Mouse (Mus musculus) forebrain, embryonic 16.5 days (tissue): ENCODE measurements around the gene Disc1. TPM values are rescaled to one million over a fixed set of nuclear protein-coding genes. Genes with fewer than 3 reads are reported as not detected.

Experiments used
- ATAC-seq: fragments of 200-750 bp; cut with Nextera tagmentation; 2 replicates; pipeline ENCODE4 v1.8.0; 2017; ENCODE audit warnings: mild to moderate bottlenecking, moderate library complexity
- H3K27ac ChIP-seq: fragments of 300-500 bp; sonication (generic); 2 replicates; pipeline ENCODE4 v1.5.1; 2014; ENCODE audit warnings: low read length, control low read depth
- H3K27me3 ChIP-seq: fragments of 300-500 bp; sonication (generic); replicated peaks from 2 replicates; pipeline ENCODE4 v1.6.1; 2014; ENCODE audit warnings: low read length; ENCODE audit not compliant: control insufficient read depth, insufficient read depth
- H3K36me3 ChIP-seq: fragments of 300-500 bp; sonication (generic); 2 replicates; pipeline ENCODE4 v1.6.1; 2014; ENCODE audit not compliant: control insufficient read depth, insufficient read depth
- H3K4me1 ChIP-seq: fragments of 300-500 bp; sonication (generic); replicated peaks from 2 replicates; pipeline ENCODE4 v1.6.1; 2014; ENCODE audit warnings: low read length; ENCODE audit not compliant: control insufficient read depth, insufficient read depth
- H3K4me2 ChIP-seq: fragments of 300-500 bp; sonication (generic); 2 replicates; pipeline ENCODE4 v1.6.1; 2014; ENCODE audit warnings: mild to moderate bottlenecking, low read length, control low read depth
- H3K4me3 ChIP-seq: fragments of 300-500 bp; sonication (generic); replicated peaks from 2 replicates; pipeline ENCODE4 v1.5.1; 2014; ENCODE audit warnings: mild to moderate bottlenecking, low read length, control low read depth
- H3K9ac ChIP-seq: fragments of 300-500 bp; sonication (generic); replicated peaks from 2 replicates; pipeline ENCODE4 v1.6.1; 2014; ENCODE audit warnings: low read depth, low read length, control low read depth
- H3K9me3 ChIP-seq: fragments of 300-500 bp; sonication (generic); 2 replicates; pipeline ENCODE4 v1.6.1; 2016; ENCODE audit warnings: low read length; ENCODE audit not compliant: control insufficient read depth
- WGBS: fragments of 180-500 bp; shearing (Covaris S2); extraction: QIAGEN DNeasy Blood & Tissue Kit; methylation state at CpG from one replicate; pipeline ENCODE4 v1.1.7; 2014; 5-methylcytosine and 5-hydroxymethylcytosine counted together
- polyA plus RNA-seq: library from polyadenylated mRNA; unstranded; fragments of >200 nt; fragmentation: Nextera tagmentation; extraction: Ambion mirVana; gene quantifications from 2 replicates; pipeline ENCODE4 v1.2.1, GENCODE M21; 2015

Disc1 gene
- polyA plus RNA-seq, 1 experiment from 2014 or later = 1.1 TPM

- Histone ChIP-seq H3K27ac (no peak overlapping the region), H3K9me3 (no peaks in the 10 kb centered on the region), H3K36me3 (no peaks in the 10 kb centered on the region), H3K4me2 (no peak overlapping the region), H3K4me1 (peaks cover 15% of the 10 kb centered on the region; the same call in 1 of the 2 replicates), H3K4me3 (no peak overlapping the region), H3K27me3 (no peaks in the 10 kb centered on the region), H3K9ac (0 out of 2 replicates have a peak overlapping the region, but pooled peaks have one; percentile 10)
- no peak for ATAC-seq
- WGBS = 11% methylated on average over 11 of the region's 11 CpGs
These were observed 223.2 kb downstream of the Disc1 start for GRCm38 (mm10) chr8:125277071-125277682.

- Histone ChIP-seq H3K4me2 (no peak overlapping the region), H3K27ac (no peak overlapping the region), H3K9ac (no peak overlapping the region), H3K4me3 (no peak overlapping the region), H3K27me3 (no peaks in the 10 kb centered on the region), H3K4me1 (peaks cover 15% of the 10 kb centered on the region; the same call in 1 of the 2 replicates), H3K36me3 (no peaks in the 10 kb centered on the region), H3K9me3 (no peaks in the 10 kb centered on the region)
- WGBS = 80% methylated on average over 2 of the region's 2 CpGs
- no peak for ATAC-seq
These were observed 225.2 kb downstream of the Disc1 start for GRCm38 (mm10) chr8:125279156-125279555.

GRCm38 (mm10) chr8:125279892-125280291 is 225.9 kb downstream of the Disc1 start:
- Histone ChIP-seq H3K4me3 (no peak overlapping the region), H3K36me3 (no peaks in the 10 kb centered on the region), H3K9me3 (no peaks in the 10 kb centered on the region), H3K27me3 (no peaks in the 10 kb centered on the region), H3K9ac (no peak overlapping the region), H3K4me1 (peaks cover 15% of the 10 kb centered on the region; the same call in 1 of the 2 replicates), H3K27ac (no peak overlapping the region), H3K4me2 (no peak overlapping the region)
- no peak for ATAC-seq
- WGBS = 41% methylated on average over 4 of the region's 4 CpGs

- Histone ChIP-seq H3K4me2 (no peak overlapping the region), H3K4me3 (no peak overlapping the region), H3K27me3 (no peaks in the 10 kb centered on the region), H3K9me3 (no peaks in the 10 kb centered on the region), H3K4me1 (peaks cover 13% of the 10 kb centered on the region), H3K27ac (no peak overlapping the region), H3K36me3 (no peaks in the 10 kb centered on the region), H3K9ac (no peak overlapping the region)
- WGBS = 74% methylated on average over 7 of the region's 7 CpGs
- ATAC-seq = no peak
These were observed 228.5 kb downstream of the Disc1 start for GRCm38 (mm10) chr8:125282531-125282930.

- no peak for ATAC-seq
- H3K4me1 ChIP-seq = peaks cover 10% of the 10 kb centered on the region
- 74% methylated on average over 6 of the region's 6 CpGs for WGBS
These were observed 229.5 kb downstream of the Disc1 start for GRCm38 (mm10) chr8:125283542-125283941.

GRCm38 (mm10) chr8:125284875-125285274 is 230.9 kb downstream of the Disc1 start:
- ATAC-seq = no peak
- 88% methylated on average over 4 of the region's 4 CpGs for WGBS

More at GRCm38 (mm10) chr8:125283542-125283941, 229.5 kb downstream of the Disc1 start:
- Histone ChIP-seq H3K9ac (no peak overlapping the region), H3K9me3 (no peaks in the 10 kb centered on the region), H3K4me2 (no peak overlapping the region), H3K27me3 (no peaks in the 10 kb centered on the region), H3K36me3 (no peaks in the 10 kb centered on the region), H3K4me3 (no peak overlapping the region), H3K27ac (no peak overlapping the region)

GRCm38 (mm10) chr8:125285391-125285790 is 231.4 kb downstream of the Disc1 start:
- WGBS = 76% methylated on average over 8 of the region's 8 CpGs

More at GRCm38 (mm10) chr8:125284875-125285274, 230.9 kb downstream of the Disc1 start:
- H3K4me1 ChIP-seq = peaks cover 6% of the 10 kb centered on the region
- H3K36me3 ChIP-seq = no peaks in the 10 kb centered on the region
- H3K4me2 ChIP-seq = no peak overlapping the region
- H3K9me3 ChIP-seq = no peaks in the 10 kb centered on the region
- H3K9ac ChIP-seq = no peak overlapping the region
- H3K27ac ChIP-seq = no peak overlapping the region
- H3K27me3 ChIP-seq = no peaks in the 10 kb centered on the region
- H3K4me3 ChIP-seq = no peak overlapping the region

GRCm38 (mm10) chr8:125285966-125286681 is 232.1 kb downstream of the Disc1 start:
- no peak overlapping the region for H3K27ac ChIP-seq
- WGBS = 81% methylated on average over 12 of the region's 12 CpGs

More at GRCm38 (mm10) chr8:125285391-125285790, 231.4 kb downstream of the Disc1 start:
- no peak overlapping the region for H3K27ac ChIP-seq
- no peak for ATAC-seq
- H3K4me1 ChIP-seq = peaks cover 4% of the 10 kb centered on the region; the same call in 1 of the 2 replicates
- H3K27me3 ChIP-seq = no peaks in the 10 kb centered on the region
- H3K9me3 ChIP-seq = no peaks in the 10 kb centered on the region
- no peaks in the 10 kb centered on the region for H3K36me3 ChIP-seq
- H3K4me2 ChIP-seq = no peak overlapping the region
- H3K4me3 ChIP-seq = no peak overlapping the region
- no peak overlapping the region; the same call in 1 of the 2 replicates for H3K9ac ChIP-seq

GRCm38 (mm10) chr8:125287311-125287710 is 233.3 kb downstream of the Disc1 start:
- Histone ChIP-seq H3K4me2 (no peak overlapping the region), H3K4me1 (peaks cover 4% of the 10 kb centered on the region; the same call in 1 of the 2 replicates), H3K36me3 (no peaks in the 10 kb centered on the region), H3K9me3 (no peaks in the 10 kb centered on the region), H3K27ac (no peak overlapping the region), H3K4me3 (no peak overlapping the region), H3K9ac (no peak overlapping the region), H3K27me3 (no peaks in the 10 kb centered on the region)
- ATAC-seq = no peak
- 56% methylated on average over 4 of the region's 4 CpGs for WGBS

More at GRCm38 (mm10) chr8:125285966-125286681, 232.1 kb downstream of the Disc1 start:
- H3K4me3 ChIP-seq = no peak overlapping the region
- H3K27me3 ChIP-seq = no peaks in the 10 kb centered on the region
- peaks cover 4% of the 10 kb centered on the region; the same call in 1 of the 2 replicates for H3K4me1 ChIP-seq
- no peak overlapping the region for H3K4me2 ChIP-seq
- H3K36me3 ChIP-seq = no peaks in the 10 kb centered on the region
- H3K9me3 ChIP-seq = no peaks in the 10 kb centered on the region
- ATAC-seq = no peak
- no peak overlapping the region for H3K9ac ChIP-seq
